Mouse (Mus musculus): ENCODE results near the gene Nt5c2.

GRCm38 (mm10) chr19:46899306-46899705 lies 115.6 kb downstream of the Nt5c2 start:
- TF ChIP-seq CTCF (IDR thresholded peaks at IDR 0.05) = no peak
- TF ChIP-seq POLR2A (IDR thresholded peaks at IDR 0.05; ENCODE audit: insufficient read depth, low read depth, low read length) = no peak
